Mouse (Mus musculus) brain, adult 2 months (tissue): Measurements from ENCODE around the gene Hoxc6.
A peak's percentile ranks its signal among the peaks of the same experiment; 100 is the strongest.

ENCODE experiments used
- DNase-seq: peaks from one replicate; pipeline ENCODE4 v3.0.0; 2011; ENCODE audit warnings: low read depth, low spot score

Hoxc6 gene

DNA sequence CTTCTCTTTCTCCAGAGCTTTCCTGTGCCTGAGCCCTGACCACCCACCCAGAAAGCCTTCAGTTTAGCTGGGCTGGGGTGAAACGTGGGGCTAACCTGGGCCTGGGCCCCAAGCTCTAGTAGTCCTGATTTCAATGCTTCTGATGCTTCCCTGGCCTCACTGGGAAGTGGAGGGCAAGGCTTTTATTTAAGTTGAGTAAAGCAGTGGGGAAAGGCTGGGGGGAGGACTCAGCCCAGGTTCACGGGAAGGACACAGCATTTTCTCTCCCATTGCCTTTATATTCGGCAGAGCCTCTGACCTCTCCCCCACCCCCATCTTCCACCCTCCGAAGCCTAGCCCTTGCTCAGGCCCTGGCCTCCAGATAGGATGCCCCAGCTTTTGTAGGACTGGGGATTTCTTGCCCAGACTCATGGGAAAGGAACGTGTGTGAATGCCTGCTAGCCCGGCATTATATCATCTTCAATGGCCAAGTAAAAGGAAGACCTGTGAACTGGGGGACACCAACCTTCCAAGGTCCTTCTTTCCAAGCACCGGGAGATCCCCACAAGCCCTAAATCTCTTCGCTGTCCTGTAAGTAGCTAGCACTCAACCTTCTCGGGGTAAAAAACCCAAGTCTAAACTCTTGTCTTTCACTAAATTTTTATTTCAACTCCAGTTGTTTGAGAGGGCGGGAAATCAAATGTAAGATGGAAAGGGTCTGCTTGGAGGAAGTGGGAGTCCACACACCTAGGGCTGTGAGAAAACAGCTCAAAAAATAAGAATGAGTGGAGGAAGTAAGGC is 40.8 kb downstream of the Hoxc6 start:
- DNase-seq = no peak

DNA sequence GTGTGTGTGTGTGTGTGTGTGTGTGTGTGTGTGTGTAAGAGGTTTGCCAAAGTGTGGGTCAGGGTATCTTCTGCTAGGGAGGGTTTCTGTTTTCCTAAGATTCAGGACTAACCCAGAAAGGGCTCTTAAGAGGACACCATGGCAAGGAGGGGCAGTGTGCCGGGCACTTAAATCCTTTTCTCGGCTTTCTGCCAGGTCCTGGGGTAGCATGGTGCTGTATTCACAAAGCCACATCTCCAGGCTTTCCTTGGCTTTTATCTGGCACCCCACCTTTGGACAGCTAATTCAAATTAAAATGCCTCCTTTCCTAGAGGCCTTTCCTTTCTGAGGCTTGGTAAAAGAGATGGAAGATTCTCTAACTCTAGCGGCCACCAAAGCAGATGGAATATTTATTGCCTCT is 41.6 kb downstream of the Hoxc6 start:
- DNase-seq = no peak

DNA sequence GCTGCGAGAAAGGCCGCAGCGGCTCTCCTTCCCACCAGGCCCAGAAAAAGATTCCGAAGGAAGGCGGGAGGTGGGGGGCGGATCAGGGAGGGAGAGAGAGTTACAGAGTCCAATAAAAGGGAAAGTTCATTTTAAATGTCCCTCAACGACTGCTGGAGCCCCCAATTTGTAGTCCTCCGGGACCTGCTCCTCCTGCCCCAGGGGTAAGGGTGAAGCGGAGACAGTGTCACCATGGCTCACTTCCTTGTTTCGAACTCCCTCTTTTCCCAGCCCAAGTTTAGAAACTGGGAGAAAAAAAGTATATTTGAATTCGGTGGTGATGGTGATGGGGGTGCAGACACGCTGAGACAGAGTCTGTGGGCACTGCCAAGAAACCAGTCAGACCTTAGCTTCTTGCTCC is 42.5 kb downstream of the Hoxc6 start:
- no peak for DNase-seq

DNA sequence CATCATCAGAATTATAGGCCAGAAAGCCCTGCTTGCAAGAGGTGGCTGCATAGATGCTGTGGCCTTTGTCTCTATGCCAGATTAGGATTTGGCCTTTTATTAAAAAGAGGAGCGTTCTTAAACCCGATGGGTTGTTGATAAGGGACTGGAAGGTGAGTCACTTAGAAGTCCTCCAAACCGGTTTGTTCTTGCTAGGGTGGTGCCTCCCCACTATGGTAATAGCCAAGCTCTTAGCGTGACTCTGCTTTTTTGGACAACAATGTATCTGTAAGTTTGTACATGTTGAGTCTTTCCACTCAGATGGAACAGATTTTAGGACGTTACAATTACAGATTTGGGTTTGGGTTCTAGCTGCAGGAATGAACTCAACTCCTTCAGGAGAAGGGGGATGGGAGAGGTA is 43.6 kb downstream of the Hoxc6 start:
- no peak for DNase-seq

DNA sequence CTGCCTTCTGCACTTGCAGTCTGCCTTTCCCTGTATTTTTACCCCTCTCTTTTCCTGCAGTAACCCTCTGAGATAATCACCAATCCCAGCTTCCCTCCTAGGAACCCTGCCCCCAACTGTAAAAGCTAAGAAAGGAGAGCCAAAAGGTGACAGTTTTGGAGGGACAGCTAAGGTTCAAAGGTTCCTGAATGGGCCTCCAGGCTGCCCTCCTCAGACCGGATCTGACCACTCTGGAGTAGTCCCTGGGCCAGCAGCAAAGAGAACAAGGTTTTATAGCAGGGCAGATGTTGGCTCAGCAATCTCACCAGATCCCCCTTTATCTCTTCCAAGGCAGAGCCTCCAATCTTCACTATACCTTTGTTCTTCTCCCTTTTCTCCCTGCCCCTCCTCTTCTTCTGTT is 44.2 kb downstream of the Hoxc6 start:
- no peak for DNase-seq

DNA sequence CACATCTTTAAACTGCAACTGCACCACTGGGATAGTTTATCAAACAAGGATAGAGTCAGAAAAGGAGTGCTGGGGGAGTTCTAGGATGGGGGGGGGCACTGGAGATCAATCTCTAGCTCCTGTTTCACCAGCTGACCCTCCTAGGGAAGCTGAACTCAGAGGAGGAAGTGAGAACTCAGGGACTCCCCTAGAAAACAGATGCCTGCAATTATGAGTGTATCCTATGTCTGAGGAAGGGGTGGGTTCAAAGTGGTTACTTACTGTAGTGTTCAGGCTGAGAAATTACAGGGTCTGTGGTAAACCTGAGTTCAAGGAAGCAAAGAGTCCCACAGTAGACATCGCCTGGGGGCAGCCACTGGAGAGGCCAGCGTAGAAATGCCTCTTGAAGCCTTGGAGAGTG is 53.6 kb downstream of the Hoxc6 start:
- DNase-seq = no peak

DNA sequence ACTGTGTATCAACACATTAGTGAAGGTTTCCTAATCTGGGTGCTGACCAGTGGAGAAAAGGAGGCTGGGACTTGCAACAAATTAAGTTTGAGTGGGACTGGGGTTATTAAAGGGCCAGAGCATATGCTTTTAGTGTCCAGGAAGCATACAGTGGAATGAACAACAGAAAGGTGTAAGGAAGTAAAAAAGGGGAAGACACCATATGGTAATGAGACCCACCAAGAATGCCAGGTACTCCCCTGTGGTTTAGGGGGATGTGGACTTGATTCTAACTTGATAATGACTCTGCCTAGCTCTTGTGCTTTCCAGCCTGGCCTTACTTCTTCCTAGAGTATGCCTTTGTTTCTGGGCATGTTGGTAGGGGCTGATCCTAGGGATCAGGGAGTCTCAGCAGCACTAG is 55.2 kb downstream of the Hoxc6 start:
- no peak for DNase-seq

DNA sequence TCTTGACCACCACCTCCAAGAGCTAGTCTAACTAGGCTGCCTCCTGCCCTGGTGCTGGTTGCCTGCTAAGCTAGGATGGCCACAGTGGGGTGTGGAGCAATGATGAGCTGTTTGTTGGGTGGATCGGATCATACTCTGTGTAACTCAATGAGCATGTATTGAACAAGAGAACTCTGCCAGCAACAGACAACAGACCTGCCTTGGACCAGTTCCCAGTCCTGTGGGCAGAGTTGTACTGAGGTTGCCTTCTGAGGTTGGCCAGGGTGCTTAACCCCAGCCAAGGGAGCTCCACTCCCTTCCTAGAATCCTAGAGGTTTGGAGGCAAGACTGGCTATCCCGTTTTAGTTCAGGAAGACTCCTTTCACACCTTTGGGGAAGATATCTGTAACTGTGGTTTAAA is 58.3 kb downstream of the Hoxc6 start:
- DNase-seq = no peak

DNA sequence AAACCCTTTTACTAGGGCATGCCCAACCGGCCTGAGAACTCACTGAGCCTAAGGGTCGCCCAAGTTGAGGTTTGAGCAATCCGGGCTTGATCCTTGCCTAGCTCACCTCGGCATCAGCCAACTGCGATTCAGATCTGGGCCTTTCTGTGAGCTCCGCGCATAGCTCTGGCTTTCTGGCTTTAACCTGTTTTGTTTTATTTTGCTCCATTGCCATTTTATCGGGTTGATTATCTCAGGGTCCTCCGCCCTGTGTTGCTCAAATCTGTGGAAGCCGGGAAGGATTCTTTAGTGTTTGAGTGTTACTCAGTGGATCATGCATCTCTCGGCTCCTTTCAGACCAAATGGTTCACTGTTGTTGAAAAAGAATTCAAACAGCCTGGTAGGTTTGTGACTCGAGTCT is 60.7 kb downstream of the Hoxc6 start:
- no peak for DNase-seq

DNA sequence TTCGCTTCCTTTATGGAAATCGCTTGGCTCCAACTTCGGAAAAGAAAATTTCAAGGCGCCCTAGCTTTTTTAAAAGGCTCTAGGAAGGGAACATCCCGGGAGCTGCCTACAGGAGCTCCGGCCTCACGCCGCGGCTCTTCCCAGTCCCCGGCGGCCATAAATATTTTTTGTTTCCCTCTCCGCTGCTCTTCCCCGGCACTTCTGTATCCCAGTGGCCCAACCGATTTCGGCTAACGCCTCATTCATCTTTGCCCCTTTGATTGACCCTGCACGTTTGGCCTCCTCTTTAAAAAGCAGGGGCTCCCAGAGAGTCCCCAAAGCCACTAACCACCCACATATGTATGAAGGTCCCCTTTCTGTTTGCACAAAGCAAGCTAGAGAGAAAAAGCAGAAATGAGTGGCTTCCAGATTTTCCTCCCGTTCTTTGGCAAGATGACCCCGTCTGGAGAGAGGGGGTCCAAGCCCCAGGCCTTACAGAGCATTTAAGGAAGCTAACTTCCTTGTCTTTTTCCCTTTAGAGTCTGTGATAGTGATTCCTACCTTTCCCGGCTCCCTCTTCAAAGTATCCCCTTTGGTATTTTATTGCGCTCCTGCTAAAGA is 61.4 kb downstream of the Hoxc6 start:
- no peak for DNase-seq

DNA sequence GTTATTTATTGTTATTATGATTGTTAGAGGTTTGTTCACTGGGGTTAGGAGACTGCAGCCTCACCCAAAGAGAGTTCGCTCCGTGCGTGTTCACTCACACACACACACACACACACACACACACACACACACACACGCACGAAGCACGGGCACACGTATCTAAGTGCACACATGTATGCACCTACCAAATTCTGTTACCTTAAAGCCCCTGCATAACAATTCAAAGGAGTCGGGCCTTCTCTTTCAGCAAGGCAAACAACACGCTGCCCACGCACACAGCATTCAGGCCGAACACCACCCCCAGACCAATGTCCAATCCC is 61.9 kb downstream of the Hoxc6 start:
- no peak for DNase-seq

DNA sequence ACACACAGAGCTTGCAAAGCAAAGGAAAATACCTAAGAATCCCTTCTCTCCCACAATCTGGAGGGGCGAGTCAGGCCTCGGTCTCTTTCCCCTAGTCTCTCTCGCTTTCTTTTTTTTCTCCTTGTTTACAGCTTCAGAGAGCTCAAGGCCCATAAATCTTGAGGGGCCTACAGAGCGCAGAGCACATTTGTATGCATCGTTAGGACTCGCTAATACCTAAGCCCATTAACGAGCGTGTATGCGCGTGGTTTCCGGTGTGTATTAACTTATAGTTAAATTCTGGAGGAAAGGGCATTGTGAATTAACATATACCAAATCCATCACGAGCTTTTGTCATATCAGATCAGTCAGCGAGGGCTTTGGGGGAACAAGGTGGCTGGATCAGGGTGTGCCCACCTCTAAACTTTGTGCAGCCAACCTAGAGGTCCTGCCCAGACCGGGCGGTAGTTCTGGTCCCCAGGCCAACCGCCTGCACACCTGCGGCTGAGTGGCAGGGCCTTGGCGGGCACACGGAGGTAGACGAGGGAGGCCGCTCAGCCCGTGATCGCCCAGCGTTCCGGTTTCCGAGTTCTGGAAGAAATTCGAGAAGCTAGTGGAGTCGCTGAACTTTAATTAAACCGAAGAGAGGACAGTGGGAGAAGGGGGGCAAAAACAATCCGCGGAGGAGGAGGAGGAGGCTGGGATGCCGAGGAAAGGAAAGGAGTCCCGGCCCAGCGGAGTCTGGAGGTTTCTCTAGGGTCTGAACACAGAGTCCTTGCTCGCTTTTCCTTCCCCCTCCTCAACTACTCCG is 62.5 kb downstream of the Hoxc6 start:
- DNase-seq = no peak

DNA sequence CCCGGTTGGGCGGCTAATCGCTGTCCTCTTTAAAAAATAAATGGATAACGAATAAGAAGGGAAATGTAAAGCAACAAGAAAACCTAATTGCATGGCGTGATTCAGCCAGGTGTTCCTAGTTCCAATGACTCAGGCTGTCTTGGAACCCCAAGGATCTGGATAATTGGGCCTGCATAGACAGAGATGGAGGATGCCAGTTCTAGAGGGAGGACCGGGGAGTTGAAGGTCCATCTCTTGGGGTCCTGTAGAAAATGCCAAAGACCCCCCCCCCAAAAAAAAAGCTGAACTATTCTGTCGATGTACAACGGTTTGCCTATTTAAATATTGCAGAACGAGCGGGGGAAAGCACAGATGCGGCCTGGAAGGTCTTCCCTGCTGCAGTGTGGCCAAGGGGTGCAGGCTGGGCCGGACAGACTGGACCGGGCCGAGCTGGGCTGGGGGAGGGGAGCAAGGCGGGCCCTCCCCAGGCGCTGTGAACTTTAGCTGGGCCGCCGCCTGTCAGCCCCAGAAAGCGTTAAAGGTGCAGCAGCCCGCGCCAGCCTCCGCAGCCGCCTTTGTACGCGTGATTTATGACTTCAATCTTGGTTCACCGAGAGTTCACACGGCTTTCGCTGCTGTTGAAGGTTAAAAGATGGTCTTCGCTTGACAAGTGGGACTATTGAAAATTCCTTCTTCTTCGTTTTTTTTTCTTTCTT is 63.2 kb downstream of the Hoxc6 start:
- DNase-seq = peak; percentile 12
